17 mouse cellular contexts compared by ENCODE assay signal in the genomic region with DNA sequence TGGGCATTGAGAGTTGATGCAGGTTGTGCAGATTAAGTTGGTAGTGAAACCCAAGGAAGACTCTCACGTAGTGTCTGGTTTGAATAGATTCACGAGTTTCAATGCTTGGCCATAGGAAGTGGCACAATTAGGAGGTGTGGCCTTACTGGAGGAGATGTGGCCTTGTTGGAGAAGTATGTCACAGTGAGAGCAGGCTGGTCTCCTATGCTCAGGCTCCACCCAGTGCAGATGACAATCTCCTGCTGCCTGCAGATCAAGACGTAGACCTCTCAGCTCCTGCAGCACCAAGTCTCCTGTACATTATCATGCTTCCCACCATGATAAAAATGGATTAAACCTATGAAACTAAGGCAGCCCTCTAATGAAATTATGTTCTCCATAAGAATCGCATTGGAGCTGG. TPM values are rescaled to one million over a fixed set of nuclear protein-coding genes. Genes with fewer than 3 reads are reported as not detected.
A peak's percentile ranks its signal among the peaks of the same experiment; 100 is the strongest.
DNase-seq lines count a peak whose midpoint lies in the region; ATAC-seq and TF ChIP-seq lines count a peak whose summit lies in the region.
"Had no signal": no experiment of that assay in that cellular context is flagged by ENCODE, and none has a peak within 500 bp of the region (broad histone marks: within the 10 kb centered on the region; RNA-seq: fewer than 3 reads in every experiment).

No protein-coding gene starts in this region.

- H3K9me3 ChIP-seq in stomach, embryonic 15.5 days = no peaks in the 10 kb centered on the region
- no peaks in the 10 kb centered on the region for H3K9me3 ChIP-seq in stomach, postnatal 0 days (ENCODE audit: control insufficient read depth, low read length)
- no peaks in the 10 kb centered on the region for H3K9me3 ChIP-seq in liver, embryonic 16.5 days (replicated peaks; ENCODE audit: control insufficient read depth, low read length)
- H3K9me3 ChIP-seq: limb, embryonic 15.5 days had no signal

- WGBS in stomach, embryonic 15.5 days = 85% methylated on average over 4 of the region's 4 CpGs
- 81% methylated on average over 4 of the region's 4 CpGs for WGBS in stomach, postnatal 0 days
- 45% methylated on average over 4 of the region's 4 CpGs for WGBS in liver, embryonic 16.5 days (ENCODE audit: insufficient replicate concordance)

- no peaks in the 10 kb centered on the region for H3K27me3 ChIP-seq in stomach, embryonic 15.5 days (replicated peaks)
- no peaks in the 10 kb centered on the region for H3K27me3 ChIP-seq in stomach, postnatal 0 days (ENCODE audit: control insufficient read depth, insufficient read depth, low read length)
- H3K27me3 ChIP-seq in liver, embryonic 16.5 days (ENCODE audit: control insufficient read depth, insufficient read depth, low read depth, low read length) = no peaks in the 10 kb centered on the region
- H3K27me3 ChIP-seq: limb, embryonic 15.5 days; neural tube, embryonic 12.5 days had no signal

- ATAC-seq in stomach, embryonic 15.5 days (ENCODE audit: insufficient read depth, low FRiP score, low read depth) = peak; percentile 68; the same call in 1 of the 2 replicates
- no peak for ATAC-seq in stomach, postnatal 0 days (ENCODE audit: low FRiP score, low TSS enrichment)
- peak; percentile 99 for ATAC-seq in granulocyte monocyte progenitor cell, adult 5-6 weeks (replicated peaks; ENCODE audit: poor library complexity, severe bottlenecking)
- ATAC-seq in liver, embryonic 16.5 days (ENCODE audit: low read depth) = peak; percentile 77
- ATAC-seq: activated CD4-positive, CD25-positive, alpha-beta regulatory T cell, adult 4 months; midbrain, embryonic 16.5 days had no signal

- H3K9ac ChIP-seq in stomach, embryonic 15.5 days = no peak overlapping the region
- H3K9ac ChIP-seq in stomach, postnatal 0 days (ENCODE audit: low read length) = no peak overlapping the region
- no peak overlapping the region for H3K9ac ChIP-seq in liver, embryonic 16.5 days (ENCODE audit: low read depth, low read length)
- H3K9ac ChIP-seq: limb, embryonic 15.5 days; neural tube, embryonic 12.5 days had no signal

- DNase-seq in stomach, postnatal 0 days (ENCODE audit: low spot score) = no peak
- DNase-seq in retina, postnatal 1 day = no peak
- no peak for DNase-seq in neural tube, embryonic 10.5 days (ENCODE audit: extremely low spot score, low spot score)
- DNase-seq in layer of hippocampus, adult 9-11 months = no peak
- DNase-seq: cerebellum, adult 11-12 months; cerebellum, postnatal 36 days; gastrocnemius, postnatal 25 days; kidney, postnatal 10 days had no signal

- TF ChIP-seq CTCF in stomach, postnatal 0 days (IDR thresholded peaks at IDR 0.05; ENCODE audit: low read depth) = no peak

- H3K36me3 ChIP-seq in stomach, embryonic 15.5 days = no peaks in the 10 kb centered on the region
- no peaks in the 10 kb centered on the region for H3K36me3 ChIP-seq in stomach, postnatal 0 days (ENCODE audit: control insufficient read depth, insufficient read depth, low read length)
- H3K36me3 ChIP-seq in liver, embryonic 16.5 days (ENCODE audit: control insufficient read depth, insufficient read depth) = no peaks in the 10 kb centered on the region; the same call in 1 of the 2 replicates

- TF ChIP-seq EP300 in stomach, postnatal 0 days (optimal IDR thresholded peaks at IDR 0.05) = no peak

- no peak overlapping the region for H3K4me3 ChIP-seq in stomach, embryonic 15.5 days (replicated peaks)
- no peak overlapping the region for H3K4me3 ChIP-seq in stomach, postnatal 0 days (ENCODE audit: low read depth, low read length)
- no peak overlapping the region for H3K4me3 ChIP-seq in liver, embryonic 16.5 days (ENCODE audit: low read depth, low read length)
- H3K4me3 ChIP-seq: forebrain, embryonic 10.5 days; limb, embryonic 15.5 days; neural tube, embryonic 12.5 days had no signal

- no peaks in the 10 kb centered on the region; the same call in 1 of the 2 replicates for H3K4me1 ChIP-seq in stomach, embryonic 15.5 days
- H3K4me1 ChIP-seq in stomach, postnatal 0 days (replicated peaks; ENCODE audit: control insufficient read depth, insufficient read depth) = no peaks in the 10 kb centered on the region
- H3K4me1 ChIP-seq in liver, embryonic 16.5 days (ENCODE audit: control insufficient read depth, low read depth, low read length) = peaks cover 66% of the 10 kb centered on the region
- H3K4me1 ChIP-seq: forebrain, embryonic 10.5 days; limb, embryonic 15.5 days; neural tube, embryonic 12.5 days had no signal

- no peak overlapping the region for H3K4me2 ChIP-seq in stomach, embryonic 15.5 days
- no peak overlapping the region for H3K4me2 ChIP-seq in stomach, postnatal 0 days (replicated peaks; ENCODE audit: low read depth)
- H3K4me2 ChIP-seq in liver, embryonic 16.5 days (ENCODE audit: low read depth, low read length) = peak overlapping the region; percentile 28
- H3K4me2 ChIP-seq: limb, embryonic 15.5 days; neural tube, embryonic 12.5 days had no signal

- H3K27ac ChIP-seq in stomach, embryonic 15.5 days = no peak overlapping the region
- no peak overlapping the region for H3K27ac ChIP-seq in stomach, postnatal 0 days (replicated peaks)
- H3K27ac ChIP-seq in liver, embryonic 16.5 days (ENCODE audit: low read length) = peak overlapping the region; percentile 57
- H3K27ac ChIP-seq: forebrain, embryonic 10.5 days; limb, embryonic 15.5 days; macrophage; neural tube, embryonic 12.5 days had no signal

RNA-seq across cellular contexts. Expression of gene Rab10, which starts 18.7 kb away (rescaled TPM):
- polyA plus RNA-seq in stomach, embryonic 15.5 days (2015; fragmentation: Nextera tagmentation; extraction: Ambion mirVana) = 86.4 and 91.2 TPM in 2 replicates
- polyA plus RNA-seq in stomach, postnatal 0 days (2015; fragmentation: Nextera tagmentation; extraction: Ambion mirVana) = 83.9 and 91.2 TPM in 2 replicates
- 57.5 and 59.4 TPM in 2 replicates for total RNA-seq in granulocyte monocyte progenitor cell, adult 5-6 weeks (2014; fragmentation: Nextera tagmentation)
- 88.2 and 111 TPM in 2 replicates for total RNA-seq in granulocyte monocyte progenitor cell, adult 5-6 weeks (2017)
- 37.5 and 40.5 TPM in 2 replicates for polyA plus RNA-seq in liver, embryonic 16.5 days (2015; fragmentation: Nextera tagmentation; extraction: Ambion mirVana)
